Mouse (Mus musculus): ENCODE data around the gene Rab37.

GRCm38 (mm10) chr11:115098203-115098932, 7.1 kb downstream of the Rab37 start:
- TF ChIP-seq TCF12 (IDR thresholded peaks at IDR 0.05; ENCODE audit: insufficient read depth, poor library complexity, severe bottlenecking) (no peak), E2F4 (IDR thresholded peaks at IDR 0.05; ENCODE audit: insufficient read depth) (no peak), POLR2A (IDR thresholded peaks at IDR 0.05; ENCODE audit: insufficient read length, low read depth) (no peak), CEBPB (IDR thresholded peaks at IDR 0.05; ENCODE audit: insufficient read depth, poor library complexity, severe bottlenecking) (no peak), REST (IDR thresholded peaks at IDR 0.05; ENCODE audit: insufficient read depth, insufficient read length) (no peak), USF1 (IDR thresholded peaks at IDR 0.05; ENCODE audit: low read depth) (no peak), MAX (IDR thresholded peaks at IDR 0.05; ENCODE audit: low read depth) (no peak), TCF3 (IDR thresholded peaks at IDR 0.05; ENCODE audit: insufficient read length, low read depth) (no peak), POLR2AphosphoS2 (IDR thresholded peaks at IDR 0.05; ENCODE audit: insufficient read length, low read depth) (no peak), SRF (IDR thresholded peaks at IDR 0.05; ENCODE audit: control insufficient read depth, insufficient read length, low read depth) (no peak), MYOG (IDR thresholded peaks at IDR 0.05; ENCODE audit: control insufficient read depth in 1 of 3, insufficient read depth in 1 of 3, insufficient read length in 2 of 3, low read depth in 2 of 3) (no peak)

All from myocyte (in vitro differentiated cells).